Mouse (Mus musculus) spleen, adult 2 months (tissue): ENCODE results near the gene Atp6v0b. TPM values are rescaled to one million over a fixed set of nuclear protein-coding genes. Genes with fewer than 3 reads are reported as not detected.

ENCODE experiments used
- DNase-seq, 2 experiments: peaks; one replicate each; pipeline versions ENCODE4 v3.0.0 to v3.0.0-alpha.2; 2012 to 2021; ENCODE audit warnings: low spot score in 2 of 2, low read depth in 1 of 2
- H3K27ac ChIP-seq: fragments of 200-500 bp; 2 replicates; pipeline ENCODE4 v1.5.1; 2012; ENCODE audit warnings: low read length, inconsistent platforms; ENCODE audit not compliant: insufficient read depth
- H3K27me3 ChIP-seq: fragments of 200-500 bp; 2 replicates; pipeline ENCODE4 v1.6.1; 2012; ENCODE audit warnings: mild to moderate bottlenecking, moderate library complexity, low read length, inconsistent platforms; ENCODE audit not compliant: control insufficient read depth, insufficient read depth
- H3K36me3 ChIP-seq: fragments of 200-500 bp; 2 replicates; pipeline ENCODE4 v1.6.1; 2012; ENCODE audit warnings: mild to moderate bottlenecking, low read length, inconsistent platforms; ENCODE audit not compliant: control insufficient read depth, insufficient read depth
- H3K4me1 ChIP-seq: fragments of 200-500 bp; 2 replicates; pipeline ENCODE4 v1.6.1; 2011; ENCODE audit warnings: inconsistent platforms; ENCODE audit not compliant: control insufficient read depth, insufficient read depth, insufficient read length
- H3K4me3 ChIP-seq: fragments of 200-500 bp; 2 replicates; pipeline ENCODE4 v1.5.1; 2011; ENCODE audit warnings: mild to moderate bottlenecking, inconsistent platforms; ENCODE audit not compliant: insufficient read depth, insufficient read length; ENCODE audit errors: extremely low read depth
- CTCF ChIP-seq: fragments of 200-500 bp; IDR thresholded peaks from 2 replicates; pipeline ENCODE4 v1.5.1; 2011; ENCODE audit warnings: mild to moderate bottlenecking, inconsistent platforms; ENCODE audit not compliant: insufficient read depth, insufficient read length, insufficient replicate concordance; ENCODE audit errors: extremely low read depth
- POLR2A ChIP-seq: fragments of 200-500 bp; IDR thresholded peaks from 2 replicates; pipeline ENCODE4 v1.6.1; 2011; ENCODE audit warnings: low read depth, low read length, inconsistent platforms
- WGBS: fragments of 180-500 bp; shearing (Covaris S2); methylation state at CpG from one replicate; pipeline ENCODE4 v1.1.7; 2018; 5-methylcytosine and 5-hydroxymethylcytosine counted together
- polyA plus RNA-seq: library from polyadenylated mRNA; depleted of rRNA; stranded (reverse); fragments of >200 nt; gene quantifications from 2 replicates; pipeline ENCODE4 v1.2.3, GENCODE M21; 2012; rRNA removed

The Atp6v0b gene
- polyA plus RNA-seq, 1 experiment: 382 TPM

GRCm38 (mm10) chr4:117836204-117836767 is 50.8 kb downstream of the Atp6v0b start:
- peak overlapping the region; percentile 8; the same call in 1 of the 2 replicates for H3K27ac ChIP-seq
- DNase-seq: peak; percentile 54 to 79
- 2% methylated on average over 46 of the region's 48 CpGs for WGBS
- H3K4me1 ChIP-seq: peaks cover 3% of the 10 kb centered on the region; the same call in 1 of the 2 replicates
- TF ChIP-seq POLR2A: no peak
- TF ChIP-seq CTCF: no peak
- peak overlapping the region; percentile 75 for H3K4me3 ChIP-seq
- no peaks in the 10 kb centered on the region for H3K36me3 ChIP-seq
- H3K27me3 ChIP-seq: peaks cover 7% of the 10 kb centered on the region; the same call in 1 of the 2 replicates

DNA sequence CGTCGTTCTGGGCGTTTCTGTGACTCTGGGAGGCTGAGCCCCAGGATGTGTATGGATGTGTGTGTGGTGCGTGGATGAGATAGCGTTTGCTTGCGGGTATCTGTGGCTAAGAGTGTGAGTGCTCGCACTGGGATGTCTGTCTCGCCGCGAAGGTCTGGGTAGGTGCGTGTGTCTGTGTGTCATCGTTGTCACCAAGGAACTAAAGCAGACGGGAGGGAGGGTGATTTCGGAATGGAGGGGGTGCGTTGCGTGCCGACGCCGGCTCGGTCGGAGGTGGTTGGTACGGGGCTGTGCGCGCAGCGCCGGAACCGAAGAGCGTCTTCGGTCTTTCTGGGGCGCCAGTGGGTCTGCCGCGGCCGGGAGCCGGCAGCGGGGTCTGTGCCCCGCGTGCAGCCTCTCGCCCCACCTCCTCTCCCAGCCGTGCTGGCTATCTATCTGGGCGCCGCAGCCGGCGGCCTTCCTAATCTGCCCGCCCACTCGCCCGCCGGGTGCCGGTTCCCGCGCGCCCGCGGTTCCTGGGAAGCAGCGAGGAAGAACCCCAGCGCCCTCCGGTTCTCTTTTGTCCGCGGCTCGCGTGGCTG is 51.5 kb downstream of the Atp6v0b start:
- Histone ChIP-seq H3K36me3 (no peaks in the 10 kb centered on the region), H3K4me3 (peak overlapping the region; percentile 75), H3K4me1 (peaks cover 3% of the 10 kb centered on the region; the same call in 1 of the 2 replicates), H3K27ac (peak overlapping the region; percentile 33; the same call in 1 of the 2 replicates), H3K27me3 (peaks cover 7% of the 10 kb centered on the region; the same call in 1 of the 2 replicates)
- 1% methylated on average over 60 of the region's 60 CpGs for WGBS
- TF ChIP-seq CTCF (no peak), POLR2A (no peak)
- DNase-seq: peak in 1 of 2 experiments; percentile 10

- DNase-seq: no peak
- H3K4me1 ChIP-seq: peaks cover 3% of the 10 kb centered on the region; the same call in 1 of the 2 replicates
- peak overlapping the region; percentile 75 for H3K4me3 ChIP-seq
- TF ChIP-seq CTCF: no peak
- TF ChIP-seq POLR2A: no peak
- peaks cover 7% of the 10 kb centered on the region; the same call in 1 of the 2 replicates for H3K27me3 ChIP-seq
- H3K36me3 ChIP-seq: no peaks in the 10 kb centered on the region
- WGBS: 5% methylated on average over 36 of the region's 36 CpGs
- peak overlapping the region; percentile 33; the same call in 1 of the 2 replicates for H3K27ac ChIP-seq
Observed at GRCm38 (mm10) chr4:117834845-117835530, 52.1 kb downstream of the Atp6v0b start.

- Histone ChIP-seq H3K4me3 (peak within 1 kb of the TSS; percentile 75), H3K4me1 (peaks cover 3% of the 10 kb centered on the region; the same call in 1 of the 2 replicates), H3K36me3 (no peaks in the 10 kb centered on the region), H3K27me3 (peaks cover 7% of the 10 kb centered on the region; the same call in 1 of the 2 replicates), H3K27ac (peak within 1 kb of the TSS; percentile 33; the same call in 1 of the 2 replicates)
- 51% methylated on average over 3 of the region's 3 CpGs for WGBS
- DNase-seq: no peak
- TF ChIP-seq CTCF (no peak), POLR2A (no peak)
Observed at GRCm38 (mm10) chr4:117834457-117834844, 52.7 kb downstream of the Atp6v0b start, which contains the start of gene Slc6a9. Gene Slc6a9, plus strand, starts transcription at chr4:117834506.

Other genes with a start within 250 kb of the Atp6v0b start
- 13.9 and 16.4 TPM in 2 replicates for gene Dmap1, start 205.1 kb downstream of the Atp6v0b start, polyA plus RNA-seq
- not detected in 2 replicates for gene Gm12845, start 162.9 kb downstream of the Atp6v0b start, polyA plus RNA-seq
- gene Klf17, start 121.7 kb downstream of the Atp6v0b start, polyA plus RNA-seq: not detected in 2 replicates
- gene Slc6a9, start 52.8 kb downstream of the Atp6v0b start, polyA plus RNA-seq: 54.1 and 68.5 TPM in 2 replicates
- gene Ccdc24, start 14.8 kb downstream of the Atp6v0b start, polyA plus RNA-seq: 0.53 and 0.92 TPM in 2 replicates
- gene B4galt2, start 3.8 kb downstream of the Atp6v0b start, polyA plus RNA-seq: 6.5 and 7.6 TPM in 2 replicates
- gene Dph2, start 4.7 kb upstream of the Atp6v0b start, polyA plus RNA-seq: 20.9 and 26.4 TPM in 2 replicates
- gene Ipo13, start 27.7 kb upstream of the Atp6v0b start, polyA plus RNA-seq: 41.7 and 47.4 TPM in 2 replicates
- gene Artn, start 42.4 kb upstream of the Atp6v0b start, polyA plus RNA-seq: 0.89 and 1.2 TPM in 2 replicates
- gene St3gal3, start 247.6 kb upstream of the Atp6v0b start, polyA plus RNA-seq: 8.9 and 12.3 TPM in 2 replicates